Mouse (Mus musculus): ENCODE results near the gene Gstm7. TPM values are rescaled to one million over a fixed set of nuclear protein-coding genes. Genes with fewer than 3 reads are reported as not detected.
"Not testable (repeated sequence)": the region's sequence is repeated elsewhere in the genome, so short reads cannot be mapped to it uniquely, and the experiment has no call there.

The Gstm7 gene
- polyA plus RNA-seq, 1 experiment from 2014 or later = 13.3 TPM

DNA sequence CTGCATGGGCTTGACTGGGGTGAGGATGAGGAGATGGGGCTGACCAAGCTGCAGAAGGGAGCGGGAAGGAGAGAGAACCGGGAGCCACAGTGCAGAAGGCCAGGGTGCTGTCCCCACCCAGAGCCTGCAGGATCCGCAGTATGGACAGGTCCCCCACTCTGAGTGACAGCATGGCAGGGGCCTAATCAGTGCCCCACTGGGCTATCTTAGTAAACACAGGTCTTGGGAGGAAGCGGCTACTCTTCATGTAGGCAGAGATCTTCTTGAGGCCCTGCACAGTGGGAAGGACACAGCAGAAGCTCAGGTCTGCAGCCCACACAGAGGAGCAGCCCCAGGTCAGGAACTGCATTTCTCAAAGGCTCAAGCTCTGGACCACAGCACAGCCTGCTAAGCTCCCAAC lies 32.4 kb upstream of the Gstm7 start:
- no peak for DNase-seq (ENCODE audit: low read depth, low spot score)
- ChIA-PET CTCF (interaction anchor here (1.0 to 2.9 kb wide), 7 partner anchors 10 to 100 kb away, joined by 3 to 11 read pairs (median 4); partner anchors contain the start of gene Gstm2), POLR2A (interaction anchor here (0.9 to 1.1 kb wide), 2 partner anchors 10 to 49 kb away, joined by 3 to 5 read pairs; no protein-coding TSS in a partner anchor)
- H3K27me3 ChIP-seq = no peaks in the 10 kb centered on the region
- in situ Hi-C loops (cut with MboI; ENCODE audit: low pct_unique_long_range_greater_than_20kb) = no loop called here
- ATAC-seq = no peak
- no peak for TF ChIP-seq CTCF (IDR thresholded peaks at IDR 0.05)

DNA sequence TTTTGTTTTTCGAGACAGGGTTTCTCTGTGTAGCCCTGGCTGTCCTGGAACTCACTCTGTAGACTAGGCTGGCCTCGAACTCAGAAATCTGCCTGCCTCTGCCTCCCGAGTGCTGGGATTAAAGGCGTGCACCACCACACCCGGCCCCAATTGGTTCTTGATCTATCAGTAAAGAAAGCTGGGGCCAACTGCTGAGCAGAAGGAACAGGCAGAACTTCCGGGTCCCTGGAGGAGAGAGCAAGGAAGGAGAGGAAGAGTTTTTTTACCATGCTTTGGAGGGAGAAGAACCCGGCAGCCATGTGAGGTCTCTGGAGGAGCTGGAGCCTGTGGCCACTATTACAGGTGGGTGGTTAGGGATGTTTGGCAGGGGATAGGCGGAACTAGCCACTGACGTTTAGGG lies 23.6 kb upstream of the Gstm7 start:
- ChIA-PET POLR2A (interaction anchor here (0.7 kb wide), 1 partner anchor 20 kb away, joined by 3 read pairs; no protein-coding TSS in a partner anchor), CTCF (interaction anchor here (1.7 to 3.8 kb wide), 7 partner anchors 8 to 191 kb away, joined by 6 to 23 read pairs (median 8); partner anchors contain the start of genes Gnai3, Gstm1 and Gstm6)
- H3K27me3 ChIP-seq; DNase-seq (ENCODE audit: low read depth, low spot score); in situ Hi-C loops (cut with MboI; ENCODE audit: low pct_unique_long_range_greater_than_20kb); ATAC-seq: not testable (repeated sequence)

GRCm38 (mm10) chr3:107953906-107954305 lies 22.3 kb upstream of the Gstm7 start:
- no peak for TF ChIP-seq CTCF (IDR thresholded peaks at IDR 0.05)
- H3K27me3 ChIP-seq = no peaks in the 10 kb centered on the region
- no peak for DNase-seq (ENCODE audit: low read depth, low spot score)
- ChIA-PET CTCF (interaction anchor here (0.7 to 3.8 kb wide), 16 partner anchors 9 to 193 kb away, joined by 3 to 23 read pairs (median 6); partner anchors contain the start of genes Gnai3, Gstm1, Gstm2 and Gstm6), POLR2A (interaction anchor here (0.5 to 2.4 kb wide), 5 partner anchors 10 to 163 kb away, joined by 3 to 6 read pairs (median 4); partner anchors contain the start of gene Gstm1)
- peak; percentile 13 for ATAC-seq
- in situ Hi-C loops (cut with MboI; ENCODE audit: low pct_unique_long_range_greater_than_20kb) = loop anchor here (5.0 kb wide), 1 partner anchor 63 kb away; the partner anchor contains the start of gene Gstm1

GRCm38 (mm10) chr3:107953328-107953755 lies 21.7 kb upstream of the Gstm7 start:
- POLR2A ChIA-PET = interaction anchor here (1.3 to 2.4 kb wide), 2 partner anchors 14 to 64 kb away, joined by 3 to 6 read pairs; partner anchors contain the start of gene Gstm1
- DNase-seq (ENCODE audit: low read depth, low spot score) (peak; percentile 44), ATAC-seq (peak; percentile 71)
- TF ChIP-seq CTCF (IDR thresholded peaks at IDR 0.05) = peak; percentile 97
- H3K27me3 ChIP-seq = no peaks in the 10 kb centered on the region
- in situ Hi-C loops (cut with MboI; ENCODE audit: low pct_unique_long_range_greater_than_20kb) = loop anchor here (5.0 kb wide), 1 partner anchor 64 kb away; the partner anchor contains the start of gene Gstm1
- CTCF ChIA-PET = interaction anchor here (0.6 to 3.8 kb wide), 20 partner anchors 11 to 193 kb away, joined by 3 to 23 read pairs (median 4); partner anchors contain the start of genes Gnai3, Gstm1, Gstm2 and Gstm6

- POLR2A ChIA-PET = interaction anchor here (0.8 kb wide), 1 partner anchor 263 kb away, joined by 3 read pairs; no protein-coding TSS in a partner anchor
- DNase-seq (ENCODE audit: low read depth, low spot score) (no peak), ATAC-seq (no peak)
- no peak for TF ChIP-seq CTCF (IDR thresholded peaks at IDR 0.05)
- CTCF ChIA-PET = interaction anchor here (1.0 to 4.3 kb wide), 7 partner anchors 11 to 111 kb away, joined by 3 to 25 read pairs (median 5); partner anchors contain the start of genes Gstm1 and Gstm7
- in situ Hi-C loops (cut with MboI; ENCODE audit: low pct_unique_long_range_greater_than_20kb) = loop anchor here (5.0 kb wide), 1 partner anchor 67 kb away; the partner anchor contains the start of gene Gstm1
- no peaks in the 10 kb centered on the region for H3K27me3 ChIP-seq
Measured at GRCm38 (mm10) chr3:107950531-107950930, 18.9 kb upstream of the Gstm7 start.

GRCm38 (mm10) chr3:107949461-107949860 lies 17.8 kb upstream of the Gstm7 start:
- DNase-seq (ENCODE audit: low read depth, low spot score); ATAC-seq; H3K27me3 ChIP-seq; in situ Hi-C loops (cut with MboI; ENCODE audit: low pct_unique_long_range_greater_than_20kb): not testable (repeated sequence)
- POLR2A ChIA-PET = interaction anchor here (0.5 to 1.4 kb wide), 3 partner anchors 10 to 133 kb away, joined by 3 to 4 read pairs (median 3); no protein-coding TSS in a partner anchor
- CTCF ChIA-PET = interaction anchor here (0.9 to 4.3 kb wide), 12 partner anchors 10 to 199 kb away, joined by 3 to 25 read pairs (median 4); partner anchors contain the start of genes Gstm1 and Gstm7

DNA sequence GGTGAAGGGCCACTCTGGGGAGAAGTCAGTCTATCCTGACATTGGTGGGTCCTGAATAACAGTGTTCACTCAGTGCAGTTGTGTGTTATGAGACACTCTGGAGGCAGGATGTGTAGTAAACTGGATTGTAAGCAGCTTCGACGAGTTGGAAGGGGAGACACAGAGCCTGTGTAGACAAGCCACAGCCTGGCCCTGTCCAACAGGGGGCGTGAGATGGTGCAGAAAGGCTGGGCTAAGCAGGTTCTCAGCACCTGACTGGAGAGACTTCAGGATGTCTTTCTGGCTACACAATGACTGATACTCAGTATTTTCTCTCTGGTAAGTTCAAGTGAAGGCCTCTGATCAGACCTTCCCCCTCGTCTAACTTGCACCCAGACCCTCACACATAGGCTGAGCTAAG lies 14.1 kb upstream of the Gstm7 start:
- ChIA-PET CTCF (interaction anchor here (1.0 to 1.5 kb wide), 2 partner anchors 15 to 203 kb away, joined by 3 to 4 read pairs; no protein-coding TSS in a partner anchor), POLR2A (no interaction called here)
- no peaks in the 10 kb centered on the region for H3K27me3 ChIP-seq
- in situ Hi-C loops (cut with MboI; ENCODE audit: low pct_unique_long_range_greater_than_20kb) = no loop called here
- ATAC-seq (no peak), DNase-seq (ENCODE audit: low read depth, low spot score) (no peak)
- peak; percentile 39 for TF ChIP-seq CTCF (IDR thresholded peaks at IDR 0.05)

DNA sequence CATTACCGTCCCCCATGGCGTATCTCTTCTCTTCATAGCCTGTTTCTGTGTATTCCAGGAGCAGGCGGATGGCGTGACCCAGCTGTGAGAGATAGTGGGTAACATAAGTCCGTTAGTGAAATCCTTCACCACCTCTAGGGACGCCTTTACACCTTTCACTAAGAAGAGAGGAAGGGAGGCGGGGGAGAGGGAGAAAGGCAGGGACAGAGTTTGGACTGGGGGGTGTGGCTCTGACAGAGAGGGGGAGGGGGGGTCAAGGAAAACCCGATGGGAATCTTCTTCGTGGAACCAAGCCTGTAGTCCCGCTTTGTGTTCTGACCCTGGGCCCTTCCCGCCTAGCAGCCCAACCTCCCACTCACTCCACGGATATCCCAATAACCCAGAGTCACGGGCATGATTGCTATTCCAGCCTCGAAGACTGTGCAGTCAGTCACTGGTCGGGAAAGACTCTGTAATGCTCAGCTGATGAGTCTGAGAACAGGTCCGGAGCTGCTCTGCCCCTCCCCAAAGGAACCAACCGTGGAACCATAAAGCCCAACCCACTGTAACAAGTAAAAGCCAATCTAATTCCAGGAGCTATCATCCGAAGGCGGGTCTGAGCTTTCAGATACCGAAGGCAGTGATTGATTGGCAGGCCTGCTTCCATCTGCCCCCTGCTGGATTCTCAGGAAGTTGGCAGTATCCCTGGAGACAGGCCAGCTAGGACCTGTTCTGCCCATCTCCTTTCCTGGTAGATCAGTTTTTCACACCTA lies 11.8 kb upstream of the Gstm7 start, which contains the start of gene Gstm6:
Gene Gstm6 (minus strand): TSS at position 511 of the 752 bp plus-strand sequence.
- H3K27me3 ChIP-seq = no peaks in the 10 kb centered on the region
- in situ Hi-C loops (cut with MboI; ENCODE audit: low pct_unique_long_range_greater_than_20kb) = no loop called here
- POLR2A ChIA-PET = no interaction called here
- CTCF ChIA-PET = interaction anchor here (0.6 to 5.3 kb wide), 7 partner anchors 10 to 205 kb away, joined by 3 to 23 read pairs (median 5); partner anchors contain the start of genes Gstm1 and Gstm7
- peak; percentile 53 for TF ChIP-seq CTCF (IDR thresholded peaks at IDR 0.05)
- ATAC-seq (no peak), DNase-seq (ENCODE audit: low read depth, low spot score) (no peak)

- no peak for TF ChIP-seq CTCF (IDR thresholded peaks at IDR 0.05)
- in situ Hi-C loops (cut with MboI; ENCODE audit: low pct_unique_long_range_greater_than_20kb) = no loop called here
- no peak for DNase-seq (ENCODE audit: low read depth, low spot score)
- ChIA-PET POLR2A (interaction anchor here (0.5 kb wide), 1 partner anchor 41 kb away, joined by 5 read pairs; no protein-coding TSS in a partner anchor), CTCF (interaction anchor here (1.8 to 5.3 kb wide), 5 partner anchors 11 to 121 kb away, joined by 5 to 25 read pairs (median 20); partner anchors contain the start of genes Gstm1 and Gstm7)
- H3K27me3 ChIP-seq = no peaks in the 10 kb centered on the region
- no peak for ATAC-seq
Measured at GRCm38 (mm10) chr3:107941261-107941660, 9.6 kb upstream of the Gstm7 start.

- H3K27me3 ChIP-seq = no peaks in the 10 kb centered on the region
- ATAC-seq = peak; percentile 14
- POLR2A ChIA-PET = interaction anchor here (1.1 kb wide), 1 partner anchor 9 kb away, joined by 4 read pairs; the partner anchor contains the start of gene Gstm7
- TF ChIP-seq CTCF (IDR thresholded peaks at IDR 0.05) = no peak
- in situ Hi-C loops (cut with MboI; ENCODE audit: low pct_unique_long_range_greater_than_20kb) = no loop called here
- no peak for DNase-seq (ENCODE audit: low read depth, low spot score)
- CTCF ChIA-PET = interaction anchor here (1.3 to 5.3 kb wide), 9 partner anchors 9 to 207 kb away, joined by 4 to 25 read pairs (median 20); partner anchors contain the start of genes Gstm1 and Gstm7
Measured at GRCm38 (mm10) chr3:107940524-107940923, 8.9 kb upstream of the Gstm7 start.
